Mouse (Mus musculus) testis, adult 2 months (tissue): Measurements from ENCODE around the gene Sgtb. TPM values are rescaled to one million over a fixed set of nuclear protein-coding genes. Genes with fewer than 3 reads are reported as not detected.

Experiments used
- H3K27ac ChIP-seq: fragments of 200-500 bp; 2 replicates; pipeline ENCODE4 v1.5.1; 2012; ENCODE audit warnings: low read depth, low read length; ENCODE audit not compliant: control insufficient read depth, insufficient read depth
- H3K27me3 ChIP-seq: fragments of 200-500 bp; 2 replicates; pipeline ENCODE4 v1.6.1; 2012; ENCODE audit warnings: mild to moderate bottlenecking, low read length, moderate library complexity; ENCODE audit not compliant: control insufficient read depth, insufficient read depth
- H3K36me3 ChIP-seq: fragments of 200-500 bp; 2 replicates; pipeline ENCODE4 v1.6.1; 2012; ENCODE audit warnings: mild to moderate bottlenecking, low read length; ENCODE audit not compliant: control insufficient read depth, insufficient read depth
- H3K4me1 ChIP-seq: fragments of 200-500 bp; 2 replicates; pipeline ENCODE4 v1.6.1; 2012; ENCODE audit warnings: low read length; ENCODE audit not compliant: control insufficient read depth, insufficient read depth
- H3K4me3 ChIP-seq: fragments of 200-500 bp; 2 replicates; pipeline ENCODE4 v1.5.1; 2012; ENCODE audit warnings: low read depth, mild to moderate bottlenecking, low read length, moderate library complexity, mixed read lengths; ENCODE audit not compliant: control insufficient read depth
- CTCF ChIP-seq: fragments of 200-500 bp; IDR thresholded peaks from 2 replicates; pipeline ENCODE4 v1.5.1; 2012; ENCODE audit warnings: low read depth, mild to moderate bottlenecking, inconsistent platforms, low read length, moderate library complexity; ENCODE audit not compliant: control insufficient read depth, insufficient read depth, insufficient replicate concordance
- POLR2A ChIP-seq: fragments of 200-500 bp; IDR thresholded peaks from 2 replicates; pipeline ENCODE4 v1.6.1; 2012; ENCODE audit warnings: low read depth, mild to moderate bottlenecking, inconsistent platforms, low read length, moderate library complexity; ENCODE audit not compliant: control insufficient read depth
- polyA plus RNA-seq: library from polyadenylated mRNA; depleted of rRNA; stranded (reverse); fragments of >200 nt; gene quantifications from 2 replicates; pipeline ENCODE4 v1.2.3, GENCODE M21; 2012; rRNA removed

The Sgtb gene
- polyA plus RNA-seq = 1.4 and 1.6 TPM in 2 replicates

GRCm38 (mm10) chr13:104109288-104109815, at the start of gene Sgtb, which contains the start of gene Nln:
Sgtb (plus strand) TSS chr13:104109741.
Nln (minus strand) TSS chr13:104109614.
- Histone ChIP-seq H3K36me3 (no peaks in the 10 kb centered on the region), H3K4me1 (peaks cover 10% of the 10 kb centered on the region), H3K4me3 (peak within 1 kb of the TSS; percentile 94), H3K27ac (peak within 1 kb of the TSS; percentile 71), H3K27me3 (no peaks in the 10 kb centered on the region)
- TF ChIP-seq POLR2A = peak; percentile 81
- no peak for TF ChIP-seq CTCF

- Histone ChIP-seq H3K36me3 (no peaks in the 10 kb centered on the region), H3K27me3 (no peaks in the 10 kb centered on the region), H3K27ac (no peak overlapping the region), H3K4me3 (no peak overlapping the region), H3K4me1 (no peaks in the 10 kb centered on the region)
- no peak for TF ChIP-seq CTCF
- TF ChIP-seq POLR2A = no peak
These were observed 49.3 kb upstream of the Sgtb start for GRCm38 (mm10) chr13:104060231-104060630.

GRCm38 (mm10) chr13:104061975-104062750, 47.4 kb upstream of the Sgtb start:
- Histone ChIP-seq H3K4me1 (no peaks in the 10 kb centered on the region), H3K4me3 (no peak overlapping the region), H3K27ac (no peak overlapping the region), H3K27me3 (no peaks in the 10 kb centered on the region), H3K36me3 (no peaks in the 10 kb centered on the region)
- TF ChIP-seq CTCF (no peak), POLR2A (no peak)

GRCm38 (mm10) chr13:104063061-104063460, 46.5 kb upstream of the Sgtb start:
- Histone ChIP-seq H3K36me3 (no peaks in the 10 kb centered on the region), H3K27ac (no peak overlapping the region), H3K27me3 (no peaks in the 10 kb centered on the region), H3K4me1 (no peaks in the 10 kb centered on the region), H3K4me3 (no peak overlapping the region)
- TF ChIP-seq CTCF (no peak), POLR2A (no peak)

- TF ChIP-seq POLR2A (no peak), CTCF (no peak)
- Histone ChIP-seq H3K27me3 (no peaks in the 10 kb centered on the region), H3K4me3 (no peak overlapping the region), H3K4me1 (no peaks in the 10 kb centered on the region), H3K27ac (no peak overlapping the region), H3K36me3 (no peaks in the 10 kb centered on the region)
These were observed 43.7 kb upstream of the Sgtb start for GRCm38 (mm10) chr13:104065649-104066347.

- H3K4me3 ChIP-seq = no peak overlapping the region
- H3K4me1 ChIP-seq = no peaks in the 10 kb centered on the region
- TF ChIP-seq POLR2A = no peak
- no peak for TF ChIP-seq CTCF
- H3K27me3 ChIP-seq = no peaks in the 10 kb centered on the region
- H3K27ac ChIP-seq = no peak overlapping the region
- H3K36me3 ChIP-seq = no peaks in the 10 kb centered on the region
These were observed 40.3 kb upstream of the Sgtb start for GRCm38 (mm10) chr13:104069216-104069615.

GRCm38 (mm10) chr13:104070703-104071102, 38.8 kb upstream of the Sgtb start:
- no peaks in the 10 kb centered on the region for H3K27me3 ChIP-seq
- H3K4me1 ChIP-seq = no peaks in the 10 kb centered on the region
- H3K4me3 ChIP-seq = no peak overlapping the region
- no peaks in the 10 kb centered on the region for H3K36me3 ChIP-seq
- H3K27ac ChIP-seq = no peak overlapping the region
- TF ChIP-seq CTCF (no peak), POLR2A (no peak)
